Mouse (Mus musculus) neural tube, embryonic 14.5 days (tissue): Measurements from ENCODE around the gene Noa1. TPM values are rescaled to one million over a fixed set of nuclear protein-coding genes. Genes with fewer than 3 reads are reported as not detected.

Source experiments
- ATAC-seq: fragments of 200-750 bp; cut with Nextera tagmentation; 2 replicates; pipeline ENCODE4 v1.8.0; 2017; ENCODE audit warnings: low read depth, mild to moderate bottlenecking, moderate TSS enrichment, moderate library complexity
- H3K27ac ChIP-seq: fragments of 300-500 bp; sonication (generic); 2 replicates; pipeline ENCODE4 v1.5.1; 2014; ENCODE audit warnings: low read depth, mild to moderate bottlenecking, control low read depth, low read length, moderate library complexity, mixed read lengths
- H3K27me3 ChIP-seq: fragments of 300-500 bp; sonication (generic); 2 replicates; pipeline ENCODE4 v1.6.1; 2014; ENCODE audit warnings: low read length; ENCODE audit not compliant: control insufficient read depth, insufficient read depth
- H3K36me3 ChIP-seq: fragments of 300-500 bp; sonication (generic); 2 replicates; pipeline ENCODE4 v1.6.1; 2014; ENCODE audit warnings: low read length, mixed read lengths; ENCODE audit not compliant: control insufficient read depth, insufficient read depth
- H3K4me1 ChIP-seq: fragments of 300-500 bp; sonication (generic); 2 replicates; pipeline ENCODE4 v1.6.1; 2014; ENCODE audit warnings: low read length; ENCODE audit not compliant: control insufficient read depth, insufficient read depth
- H3K4me2 ChIP-seq: fragments of 300-500 bp; sonication (generic); 2 replicates; pipeline ENCODE4 v1.6.1; 2014; ENCODE audit warnings: mild to moderate bottlenecking, low read depth, low read length, control low read depth
- H3K4me3 ChIP-seq: fragments of 300-500 bp; sonication (generic); 2 replicates; pipeline ENCODE4 v1.5.1; 2014; ENCODE audit warnings: low read depth, low read length, control low read depth, mixed read lengths
- H3K9ac ChIP-seq: fragments of 300-500 bp; sonication (generic); replicated peaks from 2 replicates; pipeline ENCODE4 v1.6.1; 2014; ENCODE audit warnings: low read depth, mild to moderate bottlenecking, control low read depth, low read length, mixed read lengths
- H3K9me3 ChIP-seq: fragments of 300-500 bp; sonication (generic); 2 replicates; pipeline ENCODE4 v1.6.1; 2016; ENCODE audit warnings: low read length; ENCODE audit not compliant: control insufficient read depth
- WGBS: fragments of 180-500 bp; shearing (Covaris S2); extraction: QIAGEN DNeasy Blood & Tissue Kit; methylation state at CpG from one replicate; pipeline ENCODE4 v1.1.7; 2014; 5-methylcytosine and 5-hydroxymethylcytosine counted together
- polyA plus RNA-seq: library from polyadenylated mRNA; unstranded; fragments of >200 nt; fragmentation: Nextera tagmentation; extraction: Ambion mirVana; gene quantifications from 2 replicates; pipeline ENCODE4 v1.2.1, GENCODE M21; 2014

Noa1 gene
- polyA plus RNA-seq, 1 experiment from 2014 or later: 32.1 TPM

DNA sequence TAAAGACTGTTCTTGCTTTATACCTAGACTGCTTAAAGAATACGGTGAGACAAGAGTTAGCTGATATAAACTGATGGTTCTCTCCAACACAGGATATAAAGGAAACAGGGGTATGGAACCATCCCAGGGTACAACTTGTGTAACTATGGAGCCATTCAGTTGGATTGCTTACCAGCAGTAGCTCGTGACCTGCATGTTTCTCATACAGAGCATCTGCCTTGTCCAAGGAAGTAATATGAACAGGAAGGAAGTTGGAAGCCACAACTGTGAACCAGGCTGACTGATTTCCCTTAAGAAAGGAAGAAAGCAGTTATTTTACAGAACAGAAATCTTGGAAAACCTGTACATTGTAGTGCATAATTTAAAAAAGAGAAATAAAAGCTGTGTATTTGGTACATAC, 10.4 kb downstream of the Noa1 start:
- Histone ChIP-seq H3K9ac (no peak overlapping the region), H3K27me3 (no peaks in the 10 kb centered on the region), H3K4me1 (no peaks in the 10 kb centered on the region), H3K9me3 (no peaks in the 10 kb centered on the region), H3K36me3 (peaks cover 30% of the 10 kb centered on the region), H3K27ac (no peak overlapping the region), H3K4me3 (no peak overlapping the region), H3K4me2 (no peak overlapping the region)
- ATAC-seq: no peak
- WGBS: 96% methylated on average over 2 of the region's 2 CpGs

DNA sequence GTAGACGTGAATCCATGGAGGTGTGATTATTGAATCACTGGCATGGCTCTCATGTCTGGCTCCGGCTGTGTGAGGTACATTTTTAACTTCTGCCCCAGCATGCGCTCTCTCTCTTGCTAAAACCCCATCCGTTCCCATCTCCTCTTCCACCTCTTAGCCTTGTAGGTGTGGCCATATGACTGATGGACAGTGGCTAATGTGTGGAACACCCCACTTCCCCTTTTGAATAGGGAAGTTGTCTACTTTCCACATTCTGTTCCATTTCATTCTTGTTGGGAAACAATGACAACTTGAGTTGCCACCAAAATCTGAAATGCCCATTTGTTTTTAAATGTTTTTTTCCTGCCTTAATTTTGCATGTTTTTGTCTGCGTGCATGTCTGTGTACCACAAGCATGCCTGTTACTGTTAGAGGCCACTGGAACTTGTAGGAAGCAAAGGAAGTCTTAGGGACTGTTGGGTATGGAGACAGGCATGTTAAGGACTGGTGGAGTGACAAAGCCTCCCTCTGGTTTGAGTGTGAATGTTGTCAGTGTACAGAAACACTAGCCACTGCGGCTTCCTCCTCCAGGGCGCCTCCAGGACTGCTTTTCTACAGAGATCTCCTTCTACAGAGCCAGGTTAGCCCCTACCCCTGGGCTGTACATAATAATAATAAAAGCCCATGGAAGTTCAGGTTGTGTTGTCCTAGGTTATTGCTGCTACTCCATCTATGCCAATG, 16.9 kb downstream of the Noa1 start:
- no peaks in the 10 kb centered on the region for H3K9me3 ChIP-seq
- no peak overlapping the region for H3K9ac ChIP-seq
- H3K36me3 ChIP-seq: peaks cover 33% of the 10 kb centered on the region
- no peak overlapping the region for H3K4me2 ChIP-seq
- H3K27me3 ChIP-seq: no peaks in the 10 kb centered on the region
- WGBS: 95% methylated on average over 7 of the region's 7 CpGs
- no peak for ATAC-seq
- no peak overlapping the region for H3K27ac ChIP-seq
- no peak overlapping the region for H3K4me3 ChIP-seq
- H3K4me1 ChIP-seq: no peaks in the 10 kb centered on the region

DNA sequence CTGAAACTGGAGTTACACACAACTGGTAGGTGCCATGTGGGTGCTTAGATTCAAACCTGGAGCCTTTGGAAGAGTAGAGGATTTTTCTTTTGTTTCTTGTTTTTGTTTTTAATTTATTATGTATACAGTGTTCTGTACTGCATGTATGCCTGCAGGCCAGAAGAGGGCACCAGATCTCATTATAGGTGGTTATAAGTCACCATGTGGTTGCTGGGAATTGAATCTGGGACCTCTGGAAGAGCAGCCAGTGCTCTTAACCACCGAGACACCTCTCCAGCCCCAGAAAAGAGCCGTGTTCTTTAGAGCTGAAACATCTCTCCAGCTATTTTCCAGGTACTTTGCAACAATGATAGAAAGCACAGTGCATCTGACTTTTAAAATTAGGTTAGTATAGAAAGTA, 19.3 kb downstream of the Noa1 start:
- Histone ChIP-seq H3K4me1 (no peaks in the 10 kb centered on the region), H3K9ac (no peak overlapping the region), H3K36me3 (peaks cover 26% of the 10 kb centered on the region), H3K4me3 (no peak overlapping the region), H3K9me3 (no peaks in the 10 kb centered on the region), H3K4me2 (no peak overlapping the region), H3K27me3 (no peaks in the 10 kb centered on the region), H3K27ac (no peak overlapping the region)
- 91% methylated on average over 2 of the region's 2 CpGs for WGBS
- no peak for ATAC-seq

DNA sequence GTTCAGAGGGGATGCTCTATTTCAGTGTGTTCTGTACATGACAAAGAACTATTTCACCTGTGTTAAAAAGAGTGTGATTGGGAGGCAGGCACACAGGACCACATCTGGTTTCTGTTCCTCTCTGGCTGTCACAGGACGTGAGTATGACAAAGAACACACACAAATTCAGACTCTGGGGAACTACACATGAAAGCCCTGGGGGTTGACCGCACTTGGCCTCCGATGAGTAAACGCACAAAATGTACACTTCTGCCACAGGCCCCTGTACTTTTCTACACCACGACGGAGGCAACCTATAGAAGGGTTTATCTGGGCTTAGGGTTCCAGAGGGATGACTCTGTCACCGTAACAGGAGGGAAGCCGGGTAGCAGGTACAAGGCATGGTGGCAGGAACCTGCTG, 20.2 kb downstream of the Noa1 start:
- Histone ChIP-seq H3K36me3 (peaks cover 19% of the 10 kb centered on the region), H3K4me3 (no peak overlapping the region), H3K4me1 (no peaks in the 10 kb centered on the region), H3K27ac (no peak overlapping the region), H3K27me3 (no peaks in the 10 kb centered on the region), H3K4me2 (no peak overlapping the region), H3K9me3 (no peaks in the 10 kb centered on the region), H3K9ac (no peak overlapping the region)
- 90% methylated on average over 8 of the region's 8 CpGs for WGBS
- no peak for ATAC-seq

GRCm38 (mm10) chr5:77287901-77288300, 22.0 kb downstream of the Noa1 start:
- no peak overlapping the region for H3K4me3 ChIP-seq
- H3K4me1 ChIP-seq: no peaks in the 10 kb centered on the region
- H3K36me3 ChIP-seq: peaks cover 14% of the 10 kb centered on the region
- H3K9me3 ChIP-seq: no peaks in the 10 kb centered on the region
- no peak overlapping the region for H3K9ac ChIP-seq
- ATAC-seq: no peak
- H3K27me3 ChIP-seq: no peaks in the 10 kb centered on the region
- WGBS: 86% methylated on average over 6 of the region's 6 CpGs
- no peak overlapping the region for H3K4me2 ChIP-seq
- H3K27ac ChIP-seq: no peak overlapping the region

GRCm38 (mm10) chr5:77286904-77287303, 23.0 kb downstream of the Noa1 start:
- ATAC-seq: no peak
- H3K27me3 ChIP-seq: no peaks in the 10 kb centered on the region
- H3K4me2 ChIP-seq: no peak overlapping the region
- no peak overlapping the region for H3K9ac ChIP-seq
- no peaks in the 10 kb centered on the region for H3K4me1 ChIP-seq
- WGBS: 89% methylated on average over 5 of the region's 5 CpGs
- no peak overlapping the region for H3K27ac ChIP-seq
- no peak overlapping the region for H3K4me3 ChIP-seq
- H3K36me3 ChIP-seq: peaks cover 23% of the 10 kb centered on the region
- H3K9me3 ChIP-seq: no peaks in the 10 kb centered on the region

DNA sequence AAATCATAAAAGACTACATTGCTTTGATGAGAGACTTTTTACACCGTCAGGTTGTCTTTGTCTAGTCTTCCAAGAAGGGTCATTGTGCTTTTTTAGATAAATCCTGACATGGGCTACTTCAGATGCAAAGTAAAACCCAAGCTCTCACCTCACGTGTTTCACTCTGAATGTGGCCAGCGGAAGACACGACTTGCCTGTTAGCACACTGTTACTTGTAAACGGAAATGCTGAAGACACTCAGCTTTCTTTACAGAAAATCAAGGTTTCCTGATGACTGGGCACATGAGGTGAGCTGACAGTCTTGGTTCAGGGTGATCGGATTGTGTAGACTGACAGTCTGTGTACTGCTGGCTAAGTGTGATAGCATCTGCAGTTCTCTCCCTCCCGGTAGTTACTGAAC, 24.2 kb downstream of the Noa1 start:
- ATAC-seq: no peak
- 85% methylated on average over 7 of the region's 7 CpGs for WGBS
- peaks cover 30% of the 10 kb centered on the region for H3K36me3 ChIP-seq
- no peak overlapping the region for H3K4me3 ChIP-seq
- no peaks in the 10 kb centered on the region for H3K27me3 ChIP-seq
- H3K9ac ChIP-seq: no peak overlapping the region
- H3K4me2 ChIP-seq: no peak overlapping the region
- no peaks in the 10 kb centered on the region for H3K9me3 ChIP-seq
- H3K27ac ChIP-seq: no peak overlapping the region
- H3K4me1 ChIP-seq: no peaks in the 10 kb centered on the region

- H3K4me3 ChIP-seq: no peak overlapping the region
- no peaks in the 10 kb centered on the region for H3K27me3 ChIP-seq
- 92% methylated on average over 9 of the region's 9 CpGs for WGBS
- H3K9ac ChIP-seq: no peak overlapping the region
- no peak for ATAC-seq
- H3K9me3 ChIP-seq: no peaks in the 10 kb centered on the region
- H3K4me2 ChIP-seq: no peak overlapping the region
- peaks cover 27% of the 10 kb centered on the region for H3K36me3 ChIP-seq
- no peak overlapping the region for H3K27ac ChIP-seq
- H3K4me1 ChIP-seq: no peaks in the 10 kb centered on the region
Observed at GRCm38 (mm10) chr5:77282242-77282641, 27.6 kb downstream of the Noa1 start.

GRCm38 (mm10) chr5:77281518-77282174, 28.2 kb downstream of the Noa1 start:
- no peaks in the 10 kb centered on the region for H3K9me3 ChIP-seq
- WGBS: 90% methylated on average over 20 of the region's 20 CpGs
- H3K36me3 ChIP-seq: peaks cover 27% of the 10 kb centered on the region
- H3K4me1 ChIP-seq: no peaks in the 10 kb centered on the region
- ATAC-seq: no peak
- no peak overlapping the region for H3K27ac ChIP-seq
- no peak overlapping the region for H3K4me3 ChIP-seq
- no peaks in the 10 kb centered on the region for H3K27me3 ChIP-seq
- no peak overlapping the region for H3K4me2 ChIP-seq
- no peak overlapping the region for H3K9ac ChIP-seq
